Mouse (Mus musculus) spleen, postnatal 14 days (tissue): ENCODE results near the gene Itpr3.
A peak's percentile ranks its signal among the peaks of the same experiment; 100 is the strongest.

Experiments used
- DNase-seq, 2 experiments: peaks; one replicate each; pipeline ENCODE4 v3.0.0; 2021 to 2022; ENCODE audit warnings: low spot score in 2 of 2

Itpr3 gene

DNA sequence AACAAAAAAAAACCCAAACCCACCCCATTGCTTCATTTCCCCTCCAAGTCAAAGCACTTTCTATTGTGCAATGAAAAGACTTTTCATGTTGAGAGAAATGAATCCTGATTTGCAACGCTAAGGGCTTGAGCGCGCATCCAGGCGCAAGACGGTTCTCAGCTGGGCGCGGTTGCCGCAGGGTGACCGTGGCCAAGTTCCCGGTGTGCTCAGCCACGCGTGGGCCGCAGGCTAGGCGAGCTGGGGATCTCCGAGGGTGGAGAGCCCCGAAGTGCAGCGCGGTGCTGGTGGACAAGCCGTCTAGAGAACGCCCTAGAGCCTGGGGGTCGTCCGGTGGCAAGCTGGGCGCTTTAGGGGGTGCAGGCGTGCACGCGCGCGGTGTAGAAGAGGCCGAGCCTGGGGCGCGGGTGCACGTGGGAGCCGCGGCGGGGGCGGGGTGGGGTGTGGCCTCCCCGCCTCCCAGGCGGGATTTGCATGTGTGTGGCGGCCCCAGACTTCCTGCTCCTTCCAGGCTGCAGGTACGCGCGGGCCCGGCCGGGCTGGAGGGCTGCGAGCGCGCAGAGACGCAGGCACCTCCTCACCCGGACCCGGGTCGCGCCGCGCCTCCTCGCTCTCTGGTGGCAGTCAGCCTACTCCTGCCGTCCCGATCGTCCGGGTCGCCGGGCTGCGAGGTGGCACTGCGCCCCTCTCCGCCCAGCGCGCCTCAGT is at the start of gene Itpr3:
Gene Itpr3, plus strand, starts transcription at position 493 of the 705 bp plus-strand sequence.
- peak; percentile 61 to 70 for DNase-seq

DNA sequence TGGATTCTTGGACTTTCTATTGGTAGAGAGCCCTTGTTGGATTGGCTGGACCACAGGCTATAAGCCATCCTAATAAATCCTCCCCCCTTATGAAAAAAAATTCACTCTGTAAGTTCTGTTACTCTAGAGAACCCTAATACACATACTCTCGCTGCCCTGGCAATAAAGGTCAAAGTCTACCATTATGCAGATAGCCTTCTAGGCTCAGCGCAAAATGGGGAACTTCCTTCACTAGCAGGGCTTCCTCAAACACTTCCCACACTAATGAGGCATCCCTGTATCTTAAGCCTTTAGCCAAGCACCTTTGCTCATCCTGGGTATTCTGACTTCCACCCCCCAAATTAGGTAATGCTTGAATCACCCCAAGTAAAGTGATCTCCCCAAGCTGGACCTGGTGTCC is 48.8 kb upstream of the Itpr3 start:
- DNase-seq: no peak

DNA sequence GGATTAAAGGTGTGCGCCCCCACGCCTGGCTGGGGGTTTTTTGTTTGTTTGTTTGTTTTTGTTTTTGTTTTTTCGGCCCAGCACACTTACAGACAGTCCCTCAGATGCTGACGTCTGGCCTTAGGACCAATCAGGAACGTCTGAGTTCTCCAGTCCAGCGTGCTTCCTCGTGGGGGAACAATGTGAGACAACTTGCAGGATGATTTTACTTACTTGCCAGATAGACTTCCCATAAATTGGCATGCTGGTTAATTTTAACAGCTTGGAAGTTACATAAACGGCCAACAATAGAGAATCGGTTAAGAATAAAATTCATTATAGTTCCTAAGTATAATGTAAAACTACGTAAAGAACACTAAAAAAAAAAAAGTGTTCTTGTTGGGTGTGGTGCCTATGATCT is 45.9 kb upstream of the Itpr3 start:
- DNase-seq: no peak

DNA sequence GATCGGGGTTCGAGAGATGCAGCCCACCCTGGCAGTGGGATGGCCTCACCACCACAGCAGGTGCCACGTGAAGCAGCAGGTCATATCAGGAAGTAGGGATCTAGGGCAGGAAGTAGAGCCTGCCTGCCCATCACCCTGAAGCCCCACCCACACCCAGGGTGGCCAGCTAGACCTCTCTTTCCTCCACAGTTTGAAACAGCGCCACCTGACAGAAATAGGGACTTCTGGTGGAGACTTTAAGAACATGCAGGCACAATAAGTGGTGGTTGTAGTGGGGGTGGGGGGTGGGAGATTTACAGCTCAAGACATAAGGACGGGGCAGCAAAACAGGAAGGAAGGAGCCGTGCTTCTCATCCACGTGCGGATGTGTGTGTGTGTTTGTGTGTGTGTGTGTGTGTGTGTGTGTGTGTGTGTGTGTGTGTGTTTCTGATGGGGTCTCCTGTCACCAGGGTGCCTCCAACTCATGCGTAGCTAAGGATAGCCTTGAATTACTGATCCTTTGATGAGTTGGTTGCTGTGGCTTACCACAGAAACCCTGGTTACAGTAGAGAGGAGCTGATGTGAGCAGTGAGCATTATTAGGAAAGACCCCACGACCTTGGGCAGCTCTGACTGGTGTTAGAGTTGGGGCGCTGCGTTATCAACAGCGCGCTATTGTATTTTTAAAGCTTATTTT is 45.0 kb upstream of the Itpr3 start:
- peak; percentile 37 to 44 for DNase-seq

DNA sequence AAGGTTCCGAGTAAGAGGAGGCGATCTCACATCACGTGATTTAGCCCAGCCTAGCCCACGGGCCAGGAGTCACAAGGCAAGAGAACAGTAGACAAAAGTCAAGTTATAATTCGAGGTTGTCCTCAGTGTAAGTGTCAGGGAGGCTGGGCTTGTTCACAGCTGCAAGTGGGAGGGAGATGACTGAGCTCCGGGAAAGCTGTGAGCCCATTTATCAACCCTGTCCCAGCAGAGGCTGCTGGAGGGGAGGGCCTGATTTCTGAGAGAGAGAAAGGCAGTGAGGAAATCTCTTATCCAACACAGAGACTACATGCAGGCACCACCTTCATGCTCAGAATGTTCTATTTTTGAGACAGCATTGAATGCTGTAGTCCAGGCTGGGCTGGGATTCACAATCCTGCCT is 44.2 kb upstream of the Itpr3 start:
- DNase-seq: no peak

DNA sequence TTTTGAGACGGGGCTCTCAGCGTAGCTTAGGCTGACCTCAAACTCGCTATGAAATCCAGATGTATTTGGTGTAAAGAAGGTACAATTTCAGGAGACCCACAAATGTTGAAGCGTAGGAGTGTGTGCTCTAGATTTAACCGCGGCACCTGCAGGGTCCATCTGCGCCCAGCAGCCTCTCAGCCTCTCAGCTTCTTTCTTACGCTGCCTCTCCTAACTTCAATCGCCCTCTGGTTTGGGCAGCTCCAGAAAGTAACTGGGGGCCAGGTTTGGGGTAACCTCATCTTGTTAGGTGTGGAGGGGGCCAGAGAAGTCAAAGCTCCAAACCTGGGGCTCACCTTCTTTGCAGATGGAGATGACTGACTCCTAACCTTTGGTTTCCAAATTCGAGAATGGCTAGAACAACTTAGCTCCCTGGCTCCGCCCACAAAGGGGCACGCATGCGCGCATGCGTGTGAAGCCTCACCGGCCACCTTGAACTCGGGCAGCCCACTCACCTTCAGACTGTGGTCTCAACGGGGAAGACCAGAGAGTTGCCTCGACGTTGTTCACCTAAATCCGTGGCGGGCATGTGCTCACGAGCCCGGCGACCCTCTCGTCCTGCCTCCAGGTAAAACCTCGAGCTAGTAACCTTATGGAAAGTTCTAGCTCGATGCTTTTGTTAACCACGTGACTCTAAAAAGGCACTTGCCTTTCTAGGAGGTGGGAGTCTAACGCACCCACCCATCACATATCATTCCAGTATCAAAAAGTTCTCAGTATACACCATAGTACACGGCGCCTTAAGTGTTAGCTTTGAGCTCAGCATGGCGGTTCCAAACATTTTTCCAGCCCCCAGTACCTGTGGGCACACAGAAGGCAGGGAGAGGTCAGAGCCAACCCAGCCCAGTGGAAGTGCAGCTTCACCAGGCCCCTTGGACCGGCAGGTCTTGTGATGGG is 39.3 kb upstream of the Itpr3 start:
- DNase-seq: peak; percentile 77 to 84

DNA sequence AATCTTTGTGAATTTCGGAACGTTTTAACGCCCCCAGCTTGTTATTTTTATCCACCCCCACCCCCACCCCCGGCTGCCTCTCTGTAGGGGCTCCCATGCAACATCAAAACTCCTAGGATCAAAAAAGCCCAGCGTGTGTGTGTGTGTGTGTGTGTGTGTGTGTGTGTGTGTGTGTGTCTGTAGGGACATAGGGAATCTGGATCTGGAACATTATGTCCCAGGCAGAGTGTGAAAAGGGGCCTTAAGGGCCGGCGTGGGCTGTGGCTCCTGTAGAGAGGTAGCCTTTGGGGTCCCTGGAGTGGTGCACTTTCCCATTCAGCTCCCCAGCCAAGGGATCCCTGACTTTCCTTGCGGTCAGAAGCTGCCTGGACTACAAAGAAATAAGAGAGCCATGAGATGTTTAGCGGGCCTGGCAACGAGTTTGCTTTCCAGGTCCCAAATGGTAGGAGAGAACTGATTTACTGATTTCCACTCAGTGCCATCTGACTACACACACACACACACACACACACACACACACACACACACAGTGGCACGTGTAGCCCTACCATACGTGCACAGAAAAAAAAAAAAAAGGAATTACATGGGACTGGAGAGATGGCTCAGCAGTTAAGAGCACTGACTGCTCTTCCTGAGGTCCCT is 38.4 kb upstream of the Itpr3 start:
- DNase-seq: no peak

DNA sequence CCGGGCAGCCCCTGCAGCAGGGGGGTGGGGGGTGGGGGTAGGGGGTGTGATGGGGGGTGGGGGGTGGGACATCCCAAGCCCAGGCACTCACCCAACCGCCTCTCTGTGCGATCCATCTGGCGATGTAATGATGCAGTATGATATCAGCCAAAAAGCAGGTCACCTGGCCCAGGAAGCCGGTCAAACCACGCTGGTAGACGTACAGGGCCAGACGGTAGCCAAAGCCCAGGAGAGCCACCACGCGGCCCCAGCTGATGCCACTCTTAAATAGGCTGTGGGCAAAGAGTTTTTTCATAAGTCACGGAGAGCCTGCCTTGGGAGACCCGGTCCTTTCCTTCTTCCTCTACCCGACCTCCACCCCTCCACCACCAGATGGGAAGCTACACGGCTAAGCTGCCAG is 36.0 kb upstream of the Itpr3 start:
- DNase-seq: no peak

DNA sequence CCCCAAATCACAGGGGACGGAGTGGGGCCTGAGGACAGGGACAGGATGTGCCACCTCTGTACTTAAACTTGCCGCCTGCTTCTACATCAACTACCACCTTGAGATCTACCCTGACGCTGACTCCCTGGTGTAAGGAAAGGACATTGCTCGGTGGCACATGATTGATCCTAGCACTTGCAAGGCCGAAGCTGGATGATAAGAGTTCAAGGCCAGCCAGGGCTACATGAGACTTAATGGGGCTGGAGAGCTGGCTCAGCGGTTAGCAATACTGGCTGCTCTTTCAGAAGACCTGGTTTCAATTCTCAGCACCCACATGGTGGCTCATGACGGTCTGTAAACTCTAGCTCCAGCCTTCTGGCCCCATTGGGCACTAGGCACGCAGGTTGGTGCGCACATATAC is 35.4 kb upstream of the Itpr3 start:
- no peak for DNase-seq

DNA sequence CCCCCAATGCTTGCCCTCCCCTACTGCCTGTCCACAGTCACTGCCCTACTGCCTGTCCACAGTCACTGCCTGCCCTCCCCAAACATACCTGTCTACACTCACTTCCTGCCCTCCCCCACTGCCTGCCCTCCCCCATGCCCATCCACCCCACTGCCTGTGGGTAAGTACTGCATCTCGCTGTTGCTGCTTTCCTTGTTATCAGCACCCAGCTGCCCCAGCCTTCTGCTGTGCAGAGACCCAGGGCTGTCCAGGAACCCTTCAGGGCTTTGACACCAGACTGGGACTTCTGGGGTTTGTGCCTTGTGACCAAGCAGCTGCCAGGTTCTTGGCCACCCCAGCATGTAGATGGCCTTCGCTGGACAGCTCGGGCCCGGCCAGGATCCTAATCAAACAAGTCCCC is 33.8 kb upstream of the Itpr3 start:
- no peak for DNase-seq

DNA sequence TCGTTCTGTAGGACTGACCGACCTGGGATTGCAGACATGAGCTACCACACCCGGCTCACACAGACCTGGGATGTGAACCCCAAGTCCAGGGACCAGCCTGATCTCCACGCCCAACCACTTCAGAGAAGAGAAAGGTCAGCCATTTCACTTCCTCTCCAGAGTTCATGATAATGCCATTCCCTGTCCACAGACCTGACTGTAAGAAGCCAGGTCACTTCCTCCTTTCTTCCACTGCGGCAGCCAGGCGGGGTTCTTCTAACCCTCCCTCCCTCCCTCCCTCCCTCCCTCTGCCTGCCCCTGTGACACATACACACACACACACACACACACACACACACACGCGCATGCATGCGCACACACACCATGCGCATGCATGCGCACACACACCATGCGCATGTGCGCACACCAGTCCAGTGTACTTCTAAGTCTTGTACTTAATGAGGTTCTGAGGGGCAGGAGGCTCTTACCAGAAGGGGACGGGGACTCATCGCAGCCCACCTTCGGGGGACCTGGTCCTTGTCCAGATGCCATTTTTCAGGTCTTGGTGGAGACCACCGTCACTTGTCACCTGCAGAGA is 31.7 kb upstream of the Itpr3 start:
- DNase-seq: no peak

DNA sequence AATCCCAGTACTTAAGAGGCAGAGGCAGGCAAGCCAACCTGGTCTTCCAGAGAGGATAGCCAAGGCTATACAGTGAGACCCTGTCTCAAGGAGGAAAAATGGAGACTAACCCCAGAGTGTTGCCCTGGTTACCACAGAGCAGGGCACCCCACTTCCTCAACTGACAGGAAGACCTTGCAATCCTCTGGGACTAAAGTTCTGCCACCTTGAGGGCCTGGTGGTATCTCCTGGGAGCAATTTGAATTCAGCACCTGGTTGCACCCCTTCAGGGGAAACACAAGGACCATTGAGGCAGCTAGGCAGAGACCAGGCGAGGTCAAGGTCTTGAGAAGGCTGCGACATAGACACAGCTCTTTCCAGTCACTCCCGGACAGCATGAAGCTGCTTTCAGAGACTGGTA is 31.2 kb upstream of the Itpr3 start:
- no peak for DNase-seq

DNA sequence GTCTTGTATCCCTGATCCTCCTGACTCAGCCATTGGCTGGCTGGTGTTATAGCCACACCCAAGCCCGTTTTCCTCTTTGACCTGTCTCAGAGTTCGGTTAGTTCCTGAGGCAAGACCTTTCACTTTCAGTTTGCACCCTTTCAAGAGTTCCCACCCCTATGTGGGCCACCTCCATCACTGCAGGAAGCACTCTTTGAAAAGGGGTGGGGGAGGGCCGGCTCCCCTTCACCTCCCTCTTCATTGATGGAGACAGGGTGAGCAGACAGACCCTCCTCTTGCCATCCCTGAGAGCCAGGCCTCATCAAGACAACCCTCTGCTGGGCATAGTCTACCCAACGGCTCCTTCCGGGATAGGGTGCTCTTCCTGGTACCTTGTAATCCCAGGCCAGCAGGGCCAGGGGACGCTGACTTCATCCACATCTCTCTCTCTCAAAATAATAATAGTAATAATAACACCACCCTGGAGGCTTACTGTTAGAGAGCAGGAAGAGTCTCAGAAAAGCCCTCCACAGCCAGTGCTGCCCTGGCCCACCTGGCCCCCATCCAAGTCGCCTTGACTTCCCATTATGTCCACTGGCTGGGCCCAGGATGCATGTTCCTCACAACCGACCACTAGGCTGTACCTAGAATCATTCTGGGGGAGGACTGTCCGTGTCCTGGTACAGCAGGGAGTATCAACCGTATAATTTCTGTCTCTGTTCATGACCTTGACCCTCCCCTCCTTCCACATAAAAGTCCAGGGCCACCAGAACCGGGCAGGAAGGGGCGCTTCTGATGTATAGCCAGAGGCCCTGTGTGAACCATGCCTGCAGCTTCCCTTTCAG is 29.4 kb upstream of the Itpr3 start:
- peak in 1 of 2 experiments; percentile 28 for DNase-seq

DNA sequence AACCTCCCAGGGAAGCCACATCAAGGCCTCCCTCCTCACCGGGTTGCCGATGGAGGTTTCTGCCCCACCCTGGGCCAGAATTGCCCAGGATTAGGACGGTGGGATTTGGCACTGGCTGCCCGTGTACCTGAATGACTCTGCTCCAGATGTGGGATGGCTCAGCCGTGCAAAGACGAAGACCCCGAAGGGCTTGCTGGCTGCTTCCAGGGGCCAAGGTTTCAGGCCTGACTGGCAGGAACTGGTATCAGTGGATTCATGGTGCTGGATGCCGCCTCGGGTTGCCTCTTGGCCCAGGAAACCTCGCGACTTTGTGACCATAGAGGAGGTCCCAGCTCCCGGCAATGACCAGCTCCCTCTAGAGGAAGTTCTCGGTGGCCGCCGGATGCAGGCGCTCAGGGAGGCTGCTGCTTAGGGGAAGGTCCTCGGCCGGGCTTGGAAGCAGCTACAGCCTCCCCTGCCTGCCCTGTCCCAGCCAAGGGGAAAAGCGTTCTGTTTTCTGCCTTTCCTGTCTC is 28.8 kb upstream of the Itpr3 start:
- DNase-seq: peak; percentile 84 to 91

DNA sequence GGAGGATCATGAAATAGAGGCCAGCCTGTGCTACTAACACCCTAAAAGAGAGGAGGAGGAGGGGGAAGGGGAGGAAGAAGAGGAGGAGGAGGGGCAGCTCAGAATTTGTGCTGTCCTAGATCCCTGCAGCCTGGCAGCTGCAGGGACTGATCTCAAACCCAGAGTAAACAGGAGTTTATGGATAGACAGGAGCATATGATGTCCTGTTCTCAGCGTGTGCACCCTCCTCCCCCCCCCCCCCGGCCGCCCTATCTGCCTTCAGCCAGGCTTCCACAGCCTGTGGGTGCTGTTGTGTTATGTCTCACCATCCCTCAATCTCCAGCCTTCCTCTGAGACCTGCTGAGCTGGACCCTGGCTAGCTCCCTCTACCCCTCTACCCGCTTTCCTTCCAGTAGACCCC is 28.2 kb upstream of the Itpr3 start, which contains the start of gene Bak1:
Gene Bak1, minus strand, starts transcription at position 101 of the 400 bp plus-strand sequence.
- no peak for DNase-seq

DNA sequence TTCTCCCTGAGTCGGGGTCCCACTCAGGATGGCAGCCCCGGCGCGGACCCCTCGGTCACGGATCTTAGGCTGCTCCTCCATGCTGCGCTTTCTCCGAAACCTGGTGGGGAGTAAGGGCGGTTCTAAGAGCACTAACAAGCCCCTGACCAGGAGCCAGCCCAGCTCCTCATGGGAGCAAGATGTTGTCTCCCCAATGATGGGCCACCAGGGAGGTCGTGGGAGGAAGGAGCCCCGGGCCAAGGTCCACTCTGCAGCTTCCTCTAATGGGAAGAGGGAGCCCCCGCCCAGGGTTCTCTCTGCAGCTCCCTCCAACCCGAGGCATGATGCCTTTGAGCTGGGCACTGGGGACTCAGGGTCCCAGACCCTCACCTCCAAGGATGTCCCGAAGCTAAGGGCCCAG is 27.7 kb upstream of the Itpr3 start:
- DNase-seq: no peak

DNA sequence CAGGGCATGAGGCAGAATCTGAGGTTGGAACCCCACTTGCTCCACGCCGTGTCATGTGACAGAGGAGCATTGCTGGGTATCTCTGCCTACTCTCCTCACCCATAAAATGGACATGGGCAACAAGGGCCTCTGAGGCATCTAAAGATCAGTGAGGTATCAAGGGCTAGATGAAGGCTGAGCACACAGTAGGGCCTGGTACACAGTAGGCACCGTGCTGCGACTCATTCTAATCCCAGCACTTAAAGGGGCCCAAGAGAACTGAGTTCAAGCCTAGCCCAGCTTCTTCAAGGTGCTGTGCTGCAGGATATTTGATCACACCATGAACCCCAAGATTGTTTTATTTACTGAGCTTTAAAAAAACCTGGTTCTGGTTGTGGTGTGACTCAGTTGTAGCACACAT is 26.2 kb upstream of the Itpr3 start:
- no peak for DNase-seq

DNA sequence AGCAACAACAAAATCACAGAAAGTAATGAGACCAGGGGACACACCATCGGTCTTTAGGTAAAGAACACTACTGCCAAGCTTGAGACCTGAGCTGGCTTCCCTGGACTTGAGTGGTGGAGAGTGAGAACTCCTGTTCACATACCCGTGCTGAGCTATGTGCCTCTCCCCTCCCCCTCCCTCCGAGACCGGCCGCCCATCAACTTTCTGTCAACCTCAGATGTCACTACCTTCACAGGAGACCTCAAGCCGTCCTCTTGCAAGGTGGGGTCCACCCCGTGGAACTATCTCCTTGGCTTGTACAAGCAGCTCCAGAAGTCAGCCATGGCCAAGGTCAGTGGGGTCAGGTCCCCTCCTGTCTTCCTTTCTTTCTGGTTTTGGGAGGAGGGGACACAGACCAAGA is 24.8 kb upstream of the Itpr3 start:
- DNase-seq: no peak

DNA sequence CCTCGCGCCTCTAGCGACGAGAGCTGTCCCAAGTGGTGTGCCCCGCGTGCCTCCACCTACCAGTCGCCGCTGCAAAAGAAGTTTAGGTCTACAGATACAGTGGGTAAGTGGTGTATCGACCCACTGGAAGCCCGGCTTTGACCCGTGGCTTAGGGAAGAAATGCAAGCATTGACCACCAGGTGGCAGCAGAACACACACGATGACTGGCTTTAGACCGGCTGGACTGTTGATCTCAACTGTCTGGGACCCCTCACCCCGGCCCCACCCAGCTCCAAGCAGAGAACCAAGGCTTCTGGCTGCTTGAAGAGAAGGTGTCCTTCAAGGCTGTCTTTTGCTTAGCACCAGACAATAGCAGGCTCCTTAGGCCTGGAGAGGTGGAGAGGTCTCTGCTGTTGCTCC is 24.2 kb upstream of the Itpr3 start:
- peak; percentile 61 to 76 for DNase-seq

DNA sequence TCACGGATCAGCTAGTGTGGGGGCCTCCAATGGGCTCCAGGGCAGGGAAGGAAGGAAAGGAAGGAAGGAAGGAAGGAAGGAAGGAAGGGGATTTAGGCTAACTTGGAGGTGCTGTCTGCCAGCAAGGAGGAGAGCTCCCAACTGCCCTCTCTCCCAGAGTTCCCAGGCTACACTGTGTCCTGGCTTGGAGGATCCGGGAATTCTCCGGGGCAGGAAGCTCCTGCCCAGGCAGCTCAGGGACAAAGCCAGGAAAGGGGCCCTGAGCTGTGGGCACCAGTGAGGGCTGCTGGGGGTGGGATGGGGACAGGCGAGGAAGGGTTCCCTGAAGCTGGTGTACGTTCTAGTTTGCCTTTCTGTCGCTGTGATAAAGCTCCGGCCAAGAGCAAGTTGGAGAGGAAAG is 20.6 kb upstream of the Itpr3 start:
- DNase-seq: no peak
